8 mouse cellular contexts compared by ENCODE assay signal in genomic region chr2:18766441-18766820, GRCm38 (mm10).
DNase-seq lines count a peak whose midpoint lies in the region; ATAC-seq and TF ChIP-seq lines count a peak whose summit lies in the region.

No protein-coding gene starts in this region.

- H3K9me3 ChIP-seq in forebrain, embryonic 11.5 days (ENCODE audit: control insufficient read depth, low read length) = peaks cover 2% of the 10 kb centered on the region; the same call in 1 of the 2 replicates
- H3K9me3 ChIP-seq in liver, embryonic 11.5 days (ENCODE audit: control insufficient read depth, low read length) = no peaks in the 10 kb centered on the region

- no peaks in the 10 kb centered on the region for H3K27me3 ChIP-seq in spleen, adult 2 months (ENCODE audit: control insufficient read depth, insufficient read depth, low read length)
- no peaks in the 10 kb centered on the region; the same call in 1 of the 2 replicates for H3K27me3 ChIP-seq in forebrain, embryonic 11.5 days (ENCODE audit: control insufficient read depth, insufficient read depth, low read length)
- H3K27me3 ChIP-seq in liver, embryonic 11.5 days (replicated peaks; ENCODE audit: control insufficient read depth, insufficient read depth, low read length) = no peaks in the 10 kb centered on the region
- no peaks in the 10 kb centered on the region for H3K27me3 ChIP-seq in small intestine, adult 2 months (ENCODE audit: control insufficient read depth, insufficient read depth, low read length)

- no peak for ATAC-seq in forebrain, embryonic 11.5 days (replicated peaks; ENCODE audit: low FRiP score)
- ATAC-seq in liver, embryonic 11.5 days (replicated peaks; ENCODE audit: low FRiP score) = no peak
- no peak for ATAC-seq in activated CD4-positive, CD25-positive, alpha-beta regulatory T cell, adult 4 months

- DNase-seq in spleen, adult 2 months (ENCODE audit: low read depth in 1 of 2, low spot score in 2 of 2) = peak in 1 of 2 experiments; percentile 3
- no peak for DNase-seq in spleen, postnatal 4 days (ENCODE audit: low spot score in 2 of 2)
- no peak for DNase-seq in forebrain, embryonic 11.5 days (ENCODE audit: low spot score)
- DNase-seq in liver, embryonic 11.5 days (ENCODE audit: low spot score) = no peak
- no peak for DNase-seq in cerebellum, postnatal 36 days
- DNase-seq in layer of hippocampus, adult 18-20 months (ENCODE audit: low spot score in 2 of 2) = no peak

- no peaks in the 10 kb centered on the region for H3K36me3 ChIP-seq in spleen, adult 2 months (ENCODE audit: control insufficient read depth, insufficient read depth, low read length)
- H3K36me3 ChIP-seq in forebrain, embryonic 11.5 days (ENCODE audit: control insufficient read depth, insufficient read depth, low read length) = no peaks in the 10 kb centered on the region
- H3K36me3 ChIP-seq in liver, embryonic 11.5 days (ENCODE audit: control insufficient read depth, insufficient read depth, low read length) = no peaks in the 10 kb centered on the region
- H3K36me3 ChIP-seq in small intestine, adult 2 months (ENCODE audit: control insufficient read depth, insufficient read depth, low read length) = no peaks in the 10 kb centered on the region

- no peaks in the 10 kb centered on the region for H3K4me1 ChIP-seq in spleen, adult 2 months (ENCODE audit: control insufficient read depth, insufficient read depth, insufficient read length)
- peaks cover 3% of the 10 kb centered on the region; the same call in 1 of the 2 replicates for H3K4me1 ChIP-seq in forebrain, embryonic 11.5 days (replicated peaks; ENCODE audit: control insufficient read depth, insufficient read depth, low read length)
- peaks cover 4% of the 10 kb centered on the region; the same call in 1 of the 2 replicates for H3K4me1 ChIP-seq in liver, embryonic 11.5 days (replicated peaks; ENCODE audit: control insufficient read depth, insufficient read depth, low read length)
- H3K4me1 ChIP-seq in small intestine, adult 2 months (ENCODE audit: control insufficient read depth, insufficient read depth, insufficient read length, low read length) = no peaks in the 10 kb centered on the region

- 10% methylated on average over 4 of the region's 4 CpGs for WGBS in spleen, adult 2 months
- 50% methylated on average over 4 of the region's 4 CpGs for WGBS in forebrain, embryonic 11.5 days
- 46% methylated on average over 4 of the region's 4 CpGs for WGBS in liver, embryonic 11.5 days
- 2% methylated on average over 4 of the region's 4 CpGs for WGBS in small intestine, adult 2 months

- H3K4me2 ChIP-seq in forebrain, embryonic 11.5 days (ENCODE audit: low read depth, low read length, severe bottlenecking) = peak overlapping the region; percentile 84
- peak overlapping the region; percentile 65 for H3K4me2 ChIP-seq in liver, embryonic 11.5 days

- peak overlapping the region; percentile 80 for H3K4me3 ChIP-seq in spleen, adult 2 months (ENCODE audit: extremely low read depth, insufficient read depth, insufficient read length)
- H3K4me3 ChIP-seq in forebrain, embryonic 11.5 days (ENCODE audit: low read depth, low read length) = peak overlapping the region; percentile 63
- H3K4me3 ChIP-seq in liver, embryonic 11.5 days (ENCODE audit: low read depth, low read length) = peak overlapping the region; percentile 66
- H3K4me3 ChIP-seq in small intestine, adult 2 months (ENCODE audit: low read depth, low read length) = peak overlapping the region; percentile 79

- TF ChIP-seq POLR2A in spleen, adult 2 months (IDR thresholded peaks at IDR 0.05; ENCODE audit: low read depth, low read length) = no peak
- TF ChIP-seq POLR2A in small intestine, adult 2 months (IDR thresholded peaks at IDR 0.05; ENCODE audit: low read depth, low read length) = no peak

- H3K9ac ChIP-seq in forebrain, embryonic 11.5 days (ENCODE audit: low read length) = peak overlapping the region; percentile 96
- H3K9ac ChIP-seq in liver, embryonic 11.5 days (ENCODE audit: low read depth, low read length) = peak overlapping the region; percentile 74

- TF ChIP-seq CTCF in spleen, adult 2 months (IDR thresholded peaks at IDR 0.05; ENCODE audit: extremely low read depth, insufficient read depth, insufficient read length, insufficient replicate concordance) = no peak
- TF ChIP-seq CTCF in small intestine, adult 2 months (IDR thresholded peaks at IDR 0.05; ENCODE audit: extremely low read depth, insufficient read length, insufficient replicate concordance, low read depth, low read length) = no peak

- peak overlapping the region; percentile 87 for H3K27ac ChIP-seq in spleen, adult 2 months (ENCODE audit: insufficient read depth, low read length)
- peak overlapping the region; percentile 62; the same call in 1 of the 2 replicates for H3K27ac ChIP-seq in forebrain, embryonic 11.5 days (ENCODE audit: low read depth, low read length)
- H3K27ac ChIP-seq in liver, embryonic 11.5 days (ENCODE audit: low read depth, low read length) = no peak overlapping the region
- peak overlapping the region; percentile 98 for H3K27ac ChIP-seq in small intestine, adult 2 months (ENCODE audit: insufficient read depth, low read depth, low read length)
